Mouse (Mus musculus) limb, embryonic 11.5 days (tissue): Measurements from ENCODE around the gene Htr1d. TPM values are rescaled to one million over a fixed set of nuclear protein-coding genes. Genes with fewer than 3 reads are reported as not detected.
A peak's percentile ranks its signal among the peaks of the same experiment; 100 is the strongest.

Experiments
- ATAC-seq: fragments of 200-750 bp; cut with Nextera tagmentation; 2 replicates; pipeline ENCODE4 v1.8.0; 2017; ENCODE audit warnings: low read depth; ENCODE audit not compliant: insufficient number of reproducible peaks, low FRiP score, low TSS enrichment
- DNase-seq: peaks from one replicate; pipeline ENCODE4 v3.0.0-alpha.2; 2015; ENCODE audit warnings: low spot score
- H3K27ac ChIP-seq: fragments of 300-500 bp; sonication (generic); replicated peaks from 2 replicates; pipeline ENCODE4 v1.5.1; 2014; ENCODE audit warnings: low read depth, mild to moderate bottlenecking, low read length
- H3K27me3 ChIP-seq: fragments of 300-500 bp; sonication (generic); 2 replicates; pipeline ENCODE4 v1.6.1; 2014; ENCODE audit warnings: mild to moderate bottlenecking, low read length, mixed read lengths; ENCODE audit not compliant: control insufficient read depth, insufficient read depth
- H3K36me3 ChIP-seq: fragments of 300-500 bp; sonication (generic); 2 replicates; pipeline ENCODE4 v1.6.1; 2014; ENCODE audit warnings: mild to moderate bottlenecking, low read length, moderate library complexity, mixed read lengths; ENCODE audit not compliant: control insufficient read depth, insufficient read depth
- H3K4me1 ChIP-seq: fragments of 300-500 bp; sonication (generic); 2 replicates; pipeline ENCODE4 v1.6.1; 2014; ENCODE audit warnings: low read length, mixed read lengths; ENCODE audit not compliant: control insufficient read depth, insufficient read depth
- H3K4me2 ChIP-seq: fragments of 300-500 bp; sonication (generic); 2 replicates; pipeline ENCODE4 v1.6.1; 2014; ENCODE audit warnings: low read depth, mild to moderate bottlenecking, moderate library complexity; ENCODE audit not compliant: severe bottlenecking
- H3K4me3 ChIP-seq: fragments of 300-500 bp; sonication (generic); 2 replicates; pipeline ENCODE4 v1.5.1; 2014; ENCODE audit warnings: low read depth, low read length
- H3K9ac ChIP-seq: fragments of 300-500 bp; sonication (generic); 2 replicates; pipeline ENCODE4 v1.6.1; 2014; ENCODE audit warnings: mild to moderate bottlenecking, low read length
- H3K9me3 ChIP-seq: fragments of 300-500 bp; sonication (generic); 2 replicates; pipeline ENCODE4 v1.6.1; 2016; ENCODE audit warnings: low read length; ENCODE audit not compliant: control insufficient read depth
- WGBS: fragments of 180-500 bp; shearing (Covaris S2); extraction: QIAGEN DNeasy Blood & Tissue Kit; methylation state at CpG from one replicate; pipeline ENCODE4 v1.1.7; 2014; 5-methylcytosine and 5-hydroxymethylcytosine counted together
- polyA plus RNA-seq: library from polyadenylated mRNA; unstranded; fragments of >200 nt; fragmentation: Nextera tagmentation; extraction: Ambion mirVana; gene quantifications from 2 replicates; pipeline ENCODE4 v1.2.1, GENCODE M21; 2014

Gene Htr1d
- polyA plus RNA-seq, 1 experiment from 2014 or later: 0.15 TPM

- peaks cover 2% of the 10 kb centered on the region for H3K4me1 ChIP-seq
- peaks cover 2% of the 10 kb centered on the region; the same call in 1 of the 2 replicates for H3K27me3 ChIP-seq
- H3K4me3 ChIP-seq: no peak overlapping the region
- H3K27ac ChIP-seq: no peak overlapping the region
- H3K4me2 ChIP-seq: no peak overlapping the region
- DNase-seq (no peak), ATAC-seq (no peak)
- no peaks in the 10 kb centered on the region for H3K36me3 ChIP-seq
- H3K9me3 ChIP-seq: no peaks in the 10 kb centered on the region
- no peak overlapping the region for H3K9ac ChIP-seq
- 95% methylated on average over 6 of the region's 6 CpGs for WGBS
Observed at GRCm38 (mm10) chr4:136456516-136457218, 33.3 kb downstream of the Htr1d start.

- DNase-seq (no peak), ATAC-seq (no peak)
- no peak overlapping the region for H3K4me2 ChIP-seq
- peaks cover 6% of the 10 kb centered on the region for H3K27me3 ChIP-seq
- no peak overlapping the region for H3K4me3 ChIP-seq
- no peaks in the 10 kb centered on the region for H3K36me3 ChIP-seq
- WGBS: 81% methylated on average over 7 of the region's 7 CpGs
- no peak overlapping the region for H3K27ac ChIP-seq
- peaks cover 5% of the 10 kb centered on the region for H3K4me1 ChIP-seq
- no peak overlapping the region for H3K9ac ChIP-seq
- H3K9me3 ChIP-seq: no peaks in the 10 kb centered on the region
Observed at GRCm38 (mm10) chr4:136458276-136458675, 35.0 kb downstream of the Htr1d start.

GRCm38 (mm10) chr4:136459210-136459609 is 35.9 kb downstream of the Htr1d start:
- no peaks in the 10 kb centered on the region for H3K9me3 ChIP-seq
- H3K27me3 ChIP-seq: peaks cover 14% of the 10 kb centered on the region
- H3K9ac ChIP-seq: no peak overlapping the region
- DNase-seq: no peak
- no peak overlapping the region for H3K4me2 ChIP-seq
- no peak overlapping the region for H3K4me3 ChIP-seq
- H3K27ac ChIP-seq: no peak overlapping the region
- H3K36me3 ChIP-seq: no peaks in the 10 kb centered on the region
- 83% methylated on average over 12 of the region's 12 CpGs for WGBS
- peaks cover 5% of the 10 kb centered on the region for H3K4me1 ChIP-seq
- ATAC-seq: no peak

GRCm38 (mm10) chr4:136461206-136461605 is 37.9 kb downstream of the Htr1d start:
- no peaks in the 10 kb centered on the region for H3K9me3 ChIP-seq
- peaks cover 14% of the 10 kb centered on the region for H3K27me3 ChIP-seq
- no peaks in the 10 kb centered on the region for H3K36me3 ChIP-seq
- no peak overlapping the region for H3K4me3 ChIP-seq
- no peak overlapping the region for H3K27ac ChIP-seq
- 31% methylated on average over 4 of the region's 4 CpGs for WGBS
- H3K9ac ChIP-seq: no peak overlapping the region
- peaks cover 3% of the 10 kb centered on the region; the same call in 1 of the 2 replicates for H3K4me1 ChIP-seq
- ATAC-seq: no peak
- no peak overlapping the region for H3K4me2 ChIP-seq
- DNase-seq: no peak

- Histone ChIP-seq H3K4me2 (peak overlapping the region; percentile 100), H3K27me3 (peaks cover 14% of the 10 kb centered on the region), H3K9me3 (no peaks in the 10 kb centered on the region), H3K9ac (no peak overlapping the region), H3K4me3 (peak overlapping the region; percentile 64), H3K27ac (no peak overlapping the region), H3K36me3 (no peaks in the 10 kb centered on the region), H3K4me1 (peaks cover 3% of the 10 kb centered on the region; the same call in 1 of the 2 replicates)
- ATAC-seq: no peak
- no peak for DNase-seq
- 10% methylated on average over 6 of the region's 6 CpGs for WGBS
Observed at GRCm38 (mm10) chr4:136461761-136462085, 38.4 kb downstream of the Htr1d start.

- peaks cover 3% of the 10 kb centered on the region; the same call in 1 of the 2 replicates for H3K4me1 ChIP-seq
- DNase-seq (peak; percentile 68), ATAC-seq (no peak)
- no peaks in the 10 kb centered on the region for H3K9me3 ChIP-seq
- H3K9ac ChIP-seq: peak within 1 kb of the TSS; percentile 64
- H3K27me3 ChIP-seq: peaks cover 14% of the 10 kb centered on the region
- H3K36me3 ChIP-seq: no peaks in the 10 kb centered on the region
- H3K27ac ChIP-seq: no peak within 1 kb of the TSS
- H3K4me3 ChIP-seq: peak within 1 kb of the TSS; percentile 64
- WGBS: under 1% methylated on average over 54 of the region's 64 CpGs
- peak within 1 kb of the TSS; percentile 100 for H3K4me2 ChIP-seq
Observed at GRCm38 (mm10) chr4:136462086-136462838, 38.9 kb downstream of the Htr1d start, which contains the start of gene 6030445D17Rik. Gene 6030445D17Rik, plus strand, starts transcription at chr4:136462250.

GRCm38 (mm10) chr4:136462839-136463178 is 39.5 kb downstream of the Htr1d start:
- DNase-seq (no peak), ATAC-seq (no peak)
- no peaks in the 10 kb centered on the region for H3K36me3 ChIP-seq
- H3K27ac ChIP-seq: no peak overlapping the region
- peaks cover 3% of the 10 kb centered on the region; the same call in 1 of the 2 replicates for H3K4me1 ChIP-seq
- WGBS: under 1% methylated on average over 8 of the region's 8 CpGs
- peak overlapping the region; percentile 64 for H3K4me3 ChIP-seq
- peaks cover 14% of the 10 kb centered on the region for H3K27me3 ChIP-seq
- no peaks in the 10 kb centered on the region for H3K9me3 ChIP-seq
- peak overlapping the region; percentile 100 for H3K4me2 ChIP-seq
- no peak overlapping the region for H3K9ac ChIP-seq

GRCm38 (mm10) chr4:136463436-136463835 is 40.1 kb downstream of the Htr1d start:
- Histone ChIP-seq H3K4me3 (no peak overlapping the region; the same call in 1 of the 2 replicates), H3K36me3 (no peaks in the 10 kb centered on the region), H3K9ac (no peak overlapping the region), H3K4me1 (peaks cover 3% of the 10 kb centered on the region; the same call in 1 of the 2 replicates), H3K4me2 (peak overlapping the region; percentile 100; the same call in 1 of the 2 replicates), H3K27ac (no peak overlapping the region), H3K27me3 (peaks cover 14% of the 10 kb centered on the region), H3K9me3 (no peaks in the 10 kb centered on the region)
- 16% methylated on average over 9 of the region's 9 CpGs for WGBS
- ATAC-seq: no peak
- no peak for DNase-seq
